Mouse (Mus musculus): ENCODE measurements around the gene Cars2.
"Not testable (repeated sequence)": the region's sequence is repeated elsewhere in the genome, so short reads cannot be mapped to it uniquely, and the experiment has no call there.

Cars2 gene

DNA sequence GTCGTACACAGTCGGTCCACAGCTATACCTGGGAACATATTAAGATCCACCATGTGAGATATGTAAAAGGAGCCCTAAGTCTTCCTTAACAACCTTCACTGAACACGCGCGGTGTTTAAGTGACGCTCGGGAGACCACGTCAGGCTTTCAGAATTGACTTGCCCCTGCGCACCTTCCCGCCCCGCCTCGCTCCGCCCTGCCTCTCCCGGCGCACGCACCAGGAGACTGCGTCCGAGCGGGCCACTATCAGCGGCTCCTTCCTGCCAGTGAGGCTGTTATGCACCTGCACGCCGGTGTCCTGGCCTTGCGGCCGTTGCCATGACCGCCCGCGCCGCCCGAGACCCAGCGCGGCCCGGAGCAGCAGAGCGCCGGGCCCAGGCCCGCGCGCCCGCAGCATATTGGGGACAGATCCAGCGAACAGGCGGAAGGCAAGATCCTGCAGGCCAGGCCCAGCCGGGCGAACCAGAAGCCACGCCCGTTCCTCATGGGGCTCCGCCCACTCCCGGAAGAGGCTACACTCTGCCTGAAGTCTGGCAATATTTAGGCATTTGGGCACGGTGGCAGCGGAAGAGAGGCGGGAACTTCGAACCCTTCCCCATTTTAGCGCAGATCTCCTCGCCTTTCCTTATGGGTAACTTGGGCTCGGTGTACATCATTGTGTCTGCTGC lies at the start of gene Cars2:
Gene Cars2, minus strand, starts transcription at position 503 of the 668 bp plus-strand sequence.
- DNase-seq (ENCODE audit: low spot score) = peak; percentile 96

DNA sequence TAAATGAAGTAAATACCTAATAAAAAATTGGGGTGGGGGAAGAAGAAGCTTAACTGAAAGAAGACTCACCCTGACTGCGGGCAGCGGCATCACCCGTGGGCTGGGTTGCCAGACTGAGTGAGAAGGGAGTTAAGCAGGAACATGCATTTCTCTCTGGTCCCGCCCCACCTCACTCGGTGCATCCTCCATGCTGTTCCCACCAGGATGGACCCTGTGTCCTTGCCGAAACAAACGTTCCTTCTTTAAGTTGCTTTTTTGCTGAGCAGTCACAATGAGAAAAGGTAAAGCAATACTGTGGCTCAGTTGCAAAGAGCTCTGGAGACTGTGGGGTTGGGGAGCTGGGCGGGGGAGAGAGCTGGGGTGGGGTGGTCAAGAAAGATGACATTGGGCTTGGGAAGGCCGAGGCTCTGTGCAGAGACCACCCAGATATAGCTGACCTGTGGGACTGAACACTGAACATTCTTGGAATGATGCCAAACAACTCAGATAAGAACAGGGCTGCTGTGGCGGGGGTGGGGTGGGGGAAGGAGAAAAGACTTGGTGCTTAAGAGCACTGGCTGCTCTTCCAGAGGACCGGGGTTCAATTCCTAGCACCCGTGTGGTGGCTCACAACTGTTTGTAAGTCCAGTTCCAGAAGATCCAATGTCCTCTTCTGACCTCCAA lies 42.8 kb upstream of the Cars2 start:
- no peak for DNase-seq (ENCODE audit: low spot score)

DNA sequence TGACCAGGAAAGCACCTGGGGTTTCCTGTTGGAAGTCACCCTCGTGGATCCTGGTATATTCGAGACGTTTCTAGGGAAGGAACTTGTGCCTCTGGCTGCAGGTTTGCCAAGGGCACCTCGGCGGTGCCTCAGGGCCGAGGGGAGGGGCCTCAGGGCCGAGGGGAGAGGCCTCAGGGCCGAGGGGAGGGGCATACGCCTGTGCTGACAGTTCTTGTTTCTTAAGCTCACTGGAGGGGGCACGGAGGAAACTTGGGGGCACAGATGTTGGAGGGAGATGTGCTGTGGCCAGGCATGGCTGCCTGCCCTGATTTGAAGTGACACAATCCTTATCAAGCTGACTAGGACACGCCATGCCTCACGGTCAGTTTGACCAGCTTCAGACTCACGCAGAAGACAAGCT lies 41.7 kb upstream of the Cars2 start:
- DNase-seq (ENCODE audit: low spot score) = no peak

DNA sequence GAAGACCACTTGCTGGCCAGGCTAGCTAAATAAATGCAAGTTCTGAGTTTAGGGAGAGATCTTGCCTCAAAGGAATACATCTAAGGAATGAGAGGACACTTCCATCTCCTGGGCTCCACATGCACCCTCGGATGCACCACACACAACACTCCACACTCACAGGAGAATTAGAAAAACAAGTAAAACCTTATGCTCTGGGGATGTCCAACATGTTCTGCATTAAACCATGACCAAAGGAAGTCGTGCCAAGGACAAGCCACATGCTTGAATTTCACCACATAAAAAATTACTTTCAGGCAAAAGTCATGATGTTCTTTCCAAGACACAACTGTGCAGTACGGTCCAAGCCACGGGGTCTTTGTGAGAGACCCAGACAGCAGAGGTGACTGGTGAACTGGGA lies 41.3 kb upstream of the Cars2 start:
- no peak for DNase-seq (ENCODE audit: low spot score)

DNA sequence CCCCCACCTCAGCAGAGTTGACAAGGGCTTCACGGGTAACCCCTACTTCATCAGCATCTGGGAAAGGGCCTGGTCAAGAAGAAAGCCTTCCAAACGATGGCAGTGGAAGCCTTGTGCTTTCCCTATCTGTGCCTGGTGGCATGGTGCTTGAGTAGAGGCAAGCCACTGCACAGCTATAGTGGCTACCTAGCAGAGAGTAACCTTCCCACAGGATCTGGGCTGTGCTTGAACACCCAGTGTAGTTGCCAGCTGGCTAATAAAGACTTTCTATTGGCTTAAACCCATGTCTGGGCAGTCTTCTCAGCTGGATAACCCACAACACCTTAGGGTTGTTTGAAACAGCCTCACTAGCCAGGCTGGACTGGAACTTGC lies 35.8 kb upstream of the Cars2 start:
- no peak for DNase-seq (ENCODE audit: low spot score)

DNA sequence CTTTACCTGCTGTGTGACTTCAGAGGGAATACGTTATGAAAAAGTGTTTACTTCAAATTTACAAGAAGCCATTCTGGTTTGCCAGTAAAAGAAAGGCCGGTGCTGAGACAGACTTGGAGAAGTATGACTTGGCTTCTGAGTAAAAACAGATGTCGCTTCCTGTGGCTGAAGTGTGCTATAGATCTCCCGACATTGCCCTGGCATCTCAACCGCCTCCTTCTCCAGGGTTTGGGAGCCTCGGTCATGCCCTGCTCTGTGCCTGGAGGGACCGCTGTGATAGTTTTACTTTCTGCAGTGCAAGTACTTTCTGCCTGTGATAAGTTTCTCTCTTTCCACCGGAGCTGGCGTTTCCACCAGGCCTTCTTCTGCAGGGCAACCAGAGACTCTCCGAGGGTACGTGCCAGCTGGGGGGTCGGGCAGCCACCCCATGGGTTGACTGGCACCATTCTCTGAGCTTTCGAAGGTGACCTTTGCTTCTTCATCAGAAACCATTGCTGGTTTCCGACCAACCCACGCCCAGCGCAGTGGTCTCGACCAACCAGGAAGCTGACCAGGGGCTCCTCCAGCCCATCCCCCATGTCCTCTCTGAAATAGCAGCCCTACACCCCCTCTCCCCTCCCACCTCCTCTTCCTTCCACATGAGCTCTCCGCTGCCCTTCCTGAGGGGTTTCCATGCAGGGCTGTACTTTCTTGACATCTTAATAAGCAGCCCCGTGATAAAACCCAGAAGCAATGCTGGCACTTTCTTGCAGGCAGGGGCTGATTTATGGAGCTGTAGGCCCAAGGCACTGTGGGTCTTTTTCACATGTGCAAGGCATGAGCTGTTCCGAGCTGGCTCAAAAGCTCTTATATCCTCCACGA lies 35.2 kb upstream of the Cars2 start:
- no peak for DNase-seq (ENCODE audit: low spot score)

DNA sequence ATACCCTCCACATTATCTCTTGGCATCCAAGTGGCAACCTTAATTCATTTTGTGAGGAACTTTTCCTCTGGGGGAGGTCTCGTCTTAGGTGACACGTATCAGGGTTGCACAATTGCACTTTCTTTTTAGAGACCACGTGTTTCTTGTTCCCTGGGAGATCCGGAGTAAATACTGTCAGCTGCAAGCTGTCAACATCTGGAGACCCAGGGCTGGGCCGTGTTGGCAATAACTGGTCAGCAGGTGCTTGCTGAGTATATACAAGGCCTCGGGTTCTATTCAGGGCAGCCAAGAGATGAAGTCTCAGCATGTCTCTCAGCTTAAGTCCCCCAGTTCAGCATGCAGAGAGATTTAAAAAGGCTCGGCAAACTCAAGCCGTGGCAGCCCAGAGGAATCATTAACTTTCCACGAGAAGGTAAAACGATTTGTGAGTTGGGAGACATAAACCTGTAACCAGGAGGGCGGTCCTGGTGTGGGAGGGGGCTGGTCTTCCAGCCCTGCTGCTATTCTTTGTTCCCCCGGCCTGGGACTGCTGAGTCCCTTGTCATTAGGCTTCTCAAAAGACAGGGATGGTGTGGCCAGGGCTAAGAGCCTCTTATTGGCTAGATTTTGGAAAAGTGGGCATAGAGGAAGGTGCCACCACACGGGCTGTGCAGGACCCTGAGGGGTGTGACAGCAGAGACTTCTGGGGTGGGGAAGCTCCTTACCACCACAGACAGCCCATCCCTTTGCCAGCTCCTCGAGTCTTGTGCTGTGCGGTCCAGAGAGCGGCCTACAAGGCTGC lies 25.2 kb upstream of the Cars2 start:
- no peak for DNase-seq (ENCODE audit: low spot score)

DNA sequence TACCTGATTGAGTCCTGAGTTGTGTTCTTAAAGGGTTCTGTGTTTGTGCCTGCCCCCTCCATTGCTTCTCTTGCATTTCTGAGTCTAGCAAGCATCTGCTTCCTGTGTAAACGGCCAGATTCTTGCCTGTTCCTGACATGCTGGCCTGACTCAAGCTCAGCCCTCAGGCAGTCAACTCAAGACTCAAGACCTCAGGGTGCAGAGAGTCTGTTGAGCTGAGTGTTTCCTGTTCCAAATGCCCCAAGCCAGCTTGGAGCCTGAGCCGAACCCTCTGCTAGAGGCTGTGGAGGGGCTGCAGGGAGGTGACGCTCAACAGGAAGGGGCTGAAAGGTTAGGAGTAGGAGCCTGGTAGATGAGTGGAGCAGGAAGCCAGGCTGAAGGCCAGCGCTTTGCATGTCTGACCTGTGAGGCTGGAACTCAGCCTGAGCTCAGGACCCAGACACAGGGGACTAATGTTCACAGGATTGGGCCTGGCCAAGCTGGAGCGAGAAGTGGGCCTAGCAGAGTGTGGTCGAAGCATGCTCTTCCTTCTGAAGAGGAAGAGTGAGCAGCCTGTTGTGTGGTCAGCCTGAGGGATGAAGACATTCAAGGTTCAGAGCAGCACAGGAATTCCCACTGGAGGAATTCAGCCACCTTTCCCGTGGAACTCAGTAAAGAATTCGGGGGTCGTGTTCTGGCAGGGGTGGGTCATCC lies 24.5 kb upstream of the Cars2 start:
- DNase-seq (ENCODE audit: low spot score) = no peak

DNA sequence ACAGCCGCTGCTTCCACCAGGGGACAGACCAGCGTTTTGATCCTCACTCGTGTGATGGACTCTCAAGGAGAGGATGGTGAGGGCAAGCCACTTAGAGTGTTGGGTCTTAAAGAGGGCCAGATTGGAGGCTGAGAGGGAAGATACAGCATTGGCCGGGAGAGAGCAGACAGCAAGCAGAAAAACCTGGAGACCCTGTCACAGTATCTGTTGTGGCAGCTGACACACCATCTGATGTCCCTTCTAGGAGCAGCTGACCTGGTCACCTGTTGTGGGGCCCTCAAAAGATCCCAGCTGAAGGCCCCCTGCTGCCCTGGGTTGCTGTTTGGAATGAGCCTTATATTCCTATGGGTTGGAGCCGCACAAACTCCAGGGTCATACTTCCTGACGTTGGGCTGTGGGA lies 21.8 kb upstream of the Cars2 start:
- no peak for DNase-seq (ENCODE audit: low spot score)

DNA sequence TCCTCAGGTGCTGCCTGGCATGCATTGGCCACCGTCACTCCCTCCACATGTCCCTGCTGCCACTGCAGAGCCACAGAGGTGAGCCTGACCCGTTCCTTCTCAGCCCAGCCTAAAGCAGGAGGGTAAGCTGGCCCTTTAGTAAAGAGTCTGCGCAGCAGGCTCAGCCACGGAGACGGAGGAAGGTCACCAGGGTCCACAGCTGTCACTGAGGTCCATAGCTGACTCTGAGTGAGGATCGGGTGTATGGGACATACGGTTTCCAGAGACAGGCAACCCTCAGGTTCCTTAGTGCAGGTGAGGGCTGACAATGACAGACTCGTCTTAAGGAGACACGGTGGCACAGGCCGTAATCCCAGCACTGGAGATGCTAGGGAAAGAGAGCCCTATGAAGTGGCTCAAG lies 21.4 kb upstream of the Cars2 start:
- no peak for DNase-seq (ENCODE audit: low spot score)

DNA sequence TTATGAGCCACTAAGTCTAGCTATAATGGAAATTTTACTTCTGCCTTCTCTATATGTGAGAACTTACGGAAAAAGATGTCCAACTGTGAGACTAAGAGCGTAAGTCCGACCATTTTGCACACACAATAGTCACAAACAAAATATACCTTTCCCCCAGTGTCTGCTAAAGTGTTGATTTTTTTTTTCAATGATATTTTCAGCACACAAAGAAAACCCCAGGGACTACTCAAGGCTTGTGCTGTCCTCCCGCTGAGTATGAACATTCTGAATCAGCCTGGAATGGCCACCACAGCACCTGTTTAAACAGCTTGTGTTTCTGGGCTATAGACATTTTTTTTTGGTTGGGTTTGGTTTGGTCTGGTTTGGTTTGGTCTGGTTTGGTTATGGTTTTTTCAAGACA lies 20.2 kb upstream of the Cars2 start:
- no peak for DNase-seq (ENCODE audit: low spot score)

DNA sequence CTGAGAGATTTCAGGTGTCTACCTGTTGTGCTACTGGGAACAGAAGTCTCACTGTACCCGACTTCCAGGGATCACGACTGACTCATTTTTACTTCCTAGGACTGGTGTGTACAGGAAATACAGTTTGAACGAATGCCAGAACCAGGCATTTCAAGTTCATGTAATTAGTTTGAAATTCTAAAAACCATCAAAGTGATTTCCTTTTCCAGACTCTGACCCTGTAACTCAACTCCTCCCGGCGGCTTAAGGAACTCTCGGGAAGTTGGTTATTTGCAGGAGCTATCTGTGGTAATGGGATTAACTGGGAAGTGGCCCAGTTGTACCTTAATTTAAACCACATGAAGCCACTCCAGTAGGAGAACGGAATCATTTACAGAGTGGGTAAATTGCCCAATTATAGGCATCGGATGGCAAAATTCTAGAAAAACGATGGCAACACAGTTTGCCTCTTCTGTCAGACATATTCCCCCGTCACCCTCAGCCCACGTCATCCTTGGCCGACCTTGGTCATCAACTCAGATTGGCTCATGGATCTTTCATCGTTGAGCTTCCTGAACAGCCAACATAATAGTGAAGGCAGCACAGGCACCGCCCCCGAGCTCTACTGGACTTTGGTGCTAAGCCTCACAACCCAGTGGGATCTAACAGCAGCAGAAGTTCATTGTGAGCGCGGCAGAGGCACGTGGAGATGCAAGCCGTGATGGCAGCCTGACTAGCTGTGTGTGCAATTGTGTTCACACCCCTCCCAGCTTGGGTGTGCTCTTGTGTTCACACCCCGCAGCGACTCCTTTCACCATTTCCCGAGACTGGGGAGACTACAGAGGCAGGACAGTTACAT lies 18.9 kb upstream of the Cars2 start:
- DNase-seq (ENCODE audit: low spot score) = no peak

DNA sequence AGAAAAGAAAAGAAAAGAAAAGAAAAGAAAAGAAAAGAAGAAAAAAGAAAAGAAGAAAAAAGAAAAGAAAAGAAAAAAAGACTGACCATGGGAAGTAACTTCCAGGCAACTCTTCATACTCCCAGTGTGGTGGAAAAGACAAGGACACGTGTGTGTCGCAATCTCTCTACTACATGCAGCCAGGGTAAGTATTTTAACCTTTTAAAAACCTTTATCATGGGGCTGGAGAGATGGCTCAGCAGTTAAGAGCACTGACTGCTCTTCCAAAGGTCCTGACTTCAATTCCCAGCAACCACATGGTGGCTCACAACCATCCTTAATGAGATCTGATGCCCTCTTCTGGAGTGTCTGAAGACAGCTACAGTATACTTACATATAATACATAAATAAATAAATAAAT lies 17.6 kb upstream of the Cars2 start:
- DNase-seq (ENCODE audit: low spot score) = not testable (repeated sequence)

DNA sequence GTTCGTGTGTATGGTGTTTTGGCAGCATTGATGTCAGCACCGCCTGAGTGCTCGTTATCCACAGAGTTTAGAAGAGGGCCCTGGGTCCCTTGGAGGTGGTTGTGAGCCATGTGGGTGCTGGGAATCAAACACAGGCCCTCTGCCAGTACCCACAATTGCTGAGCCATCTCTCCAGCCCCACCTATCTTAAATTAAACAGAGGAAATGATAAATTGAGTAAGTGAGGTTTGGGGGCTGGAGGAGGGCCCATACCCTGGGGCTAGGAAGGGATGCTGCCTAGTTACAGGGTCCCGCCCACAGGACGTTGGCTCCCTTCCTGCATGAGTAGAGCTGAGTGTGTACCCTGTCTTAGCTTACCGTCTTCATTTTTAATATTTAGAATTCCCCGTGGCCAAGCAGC lies 14.1 kb upstream of the Cars2 start:
- no peak for DNase-seq (ENCODE audit: low spot score)

DNA sequence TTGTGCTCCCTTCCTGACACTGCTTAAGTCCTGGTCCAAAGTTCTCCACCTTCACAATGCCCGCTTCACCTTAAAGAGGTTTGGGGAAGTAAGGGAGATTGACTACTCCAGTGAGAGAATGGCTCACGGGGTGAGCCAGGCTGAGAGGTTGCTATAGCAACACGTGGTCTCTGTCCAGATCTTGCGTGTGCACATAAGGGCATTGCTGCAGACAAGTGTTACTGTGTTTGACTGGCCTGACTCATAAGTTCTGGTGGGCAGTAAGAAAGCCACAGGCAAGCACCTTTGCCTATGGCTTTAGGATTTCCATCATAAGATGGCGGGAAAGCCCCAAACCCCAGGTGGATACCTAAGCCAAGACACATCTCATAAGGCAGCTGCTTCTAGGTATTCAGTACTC lies 13.7 kb upstream of the Cars2 start:
- no peak for DNase-seq (ENCODE audit: low spot score)

DNA sequence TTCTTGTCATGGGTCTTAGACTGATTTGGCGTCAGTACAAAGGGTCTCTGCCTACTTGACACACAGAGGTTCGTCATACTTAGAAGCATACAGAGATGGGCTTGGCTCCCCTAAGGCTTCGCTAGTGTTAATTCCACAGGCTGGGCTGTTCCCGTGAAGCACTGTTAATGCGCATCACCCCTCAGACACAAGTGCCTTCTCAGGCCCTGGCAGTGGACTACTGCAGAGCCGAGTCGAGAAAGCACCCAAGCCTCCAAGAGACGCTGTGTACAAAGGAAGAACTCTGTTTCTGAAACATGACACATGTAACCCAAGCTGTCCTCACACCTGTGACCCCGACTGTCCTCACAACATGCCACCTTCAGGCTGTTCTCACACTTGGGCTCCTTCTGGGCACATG lies 9.6 kb upstream of the Cars2 start:
- DNase-seq (ENCODE audit: low spot score) = no peak

DNA sequence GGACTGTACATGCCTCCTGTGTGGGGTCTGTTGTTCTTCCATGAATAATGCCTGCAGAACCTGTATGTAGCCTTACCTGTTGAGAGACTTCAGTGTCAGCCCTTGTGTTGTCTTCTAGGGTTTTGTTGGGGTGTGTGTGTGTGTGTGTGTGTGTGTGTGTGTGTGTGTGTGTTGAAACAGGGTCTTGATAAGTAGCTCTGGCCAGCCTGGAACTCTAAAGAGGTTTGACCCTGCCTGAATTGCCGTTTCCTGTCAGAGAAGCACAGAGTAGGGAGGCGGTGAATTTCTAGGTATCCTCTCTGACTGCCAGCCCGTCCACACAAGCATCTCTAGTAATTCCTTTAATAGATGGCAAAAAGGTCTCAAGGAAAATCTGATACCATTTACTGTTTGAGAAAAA lies 8.9 kb upstream of the Cars2 start:
- no peak for DNase-seq (ENCODE audit: low spot score)

DNA sequence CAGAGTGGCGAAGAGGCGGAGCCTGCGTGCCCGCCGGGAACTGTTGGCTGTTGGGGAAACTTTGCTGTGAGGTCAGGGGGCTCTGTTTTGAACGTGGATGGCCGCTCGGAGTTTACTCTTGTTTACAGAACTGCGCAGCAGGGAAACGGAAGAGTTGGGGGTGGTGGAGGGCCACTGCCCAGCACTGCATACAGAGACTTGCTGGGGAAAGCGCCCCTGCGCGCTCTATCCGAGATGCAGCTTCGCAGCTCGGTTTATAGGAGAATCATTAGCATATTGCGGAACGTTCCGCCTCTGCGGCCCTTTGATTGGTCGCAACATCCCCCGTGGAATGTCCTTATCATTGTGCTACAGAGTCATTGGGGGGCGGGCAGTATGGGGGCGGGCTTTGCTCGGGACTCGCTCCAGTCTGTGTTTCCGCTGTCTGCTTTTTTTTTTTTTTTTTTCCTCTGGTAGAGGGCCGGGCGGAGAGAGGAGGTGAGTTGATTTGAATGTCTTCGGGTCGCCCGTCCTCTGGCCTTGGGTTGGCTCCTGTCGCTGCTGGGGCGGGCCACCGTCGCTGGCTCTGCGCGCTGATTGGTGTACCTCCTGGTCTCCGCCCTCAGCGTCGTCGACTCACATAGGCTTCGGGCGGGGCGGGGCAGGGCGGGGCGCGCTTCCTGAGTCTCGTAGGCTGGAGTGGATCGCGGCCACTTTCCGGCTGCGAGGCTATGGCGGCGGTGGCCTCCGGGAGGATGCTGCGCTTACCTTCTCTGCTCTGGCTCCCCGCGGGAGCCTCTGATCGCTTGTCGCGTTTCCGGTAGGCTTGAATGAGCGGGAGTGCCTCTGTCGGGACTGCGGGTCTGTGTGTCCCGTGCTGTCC lies 7.4 kb upstream of the Cars2 start:
- peak; percentile 97 for DNase-seq (ENCODE audit: low spot score)

DNA sequence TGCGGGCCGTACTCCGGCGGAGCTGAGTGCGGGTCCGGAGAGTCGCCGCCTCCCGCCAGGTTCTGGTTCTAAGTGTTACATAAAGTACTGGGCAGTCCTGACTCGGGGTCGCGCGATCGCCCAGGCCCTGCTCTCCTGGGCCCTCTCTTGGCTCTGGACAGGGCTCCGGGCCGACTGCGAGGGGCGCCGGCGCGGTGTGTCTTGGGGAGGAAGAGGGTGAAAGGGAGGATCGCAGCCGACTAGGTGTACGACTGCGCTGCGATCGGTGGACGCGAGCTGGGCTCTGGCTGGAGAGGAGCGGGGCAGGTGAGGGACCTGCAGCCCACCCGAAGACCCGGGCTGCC lies 6.8 kb upstream of the Cars2 start:
- DNase-seq (ENCODE audit: low spot score) = peak; percentile 50

All from urinary bladder, postnatal 14 days (tissue).